Mouse (Mus musculus) yolk sac, embryonic 10.5 days (tissue): Measurements from ENCODE around the gene Gm21865.
"Not testable (repeated sequence)": the region's sequence is repeated elsewhere in the genome, so short reads cannot be mapped to it uniquely, and the experiment has no call there.

ENCODE experiments used
- DNase-seq: peaks from one replicate; pipeline ENCODE4 v3.0.0-alpha.2; 2017; ENCODE audit warnings: low spot score

Gene Gm21865

DNA sequence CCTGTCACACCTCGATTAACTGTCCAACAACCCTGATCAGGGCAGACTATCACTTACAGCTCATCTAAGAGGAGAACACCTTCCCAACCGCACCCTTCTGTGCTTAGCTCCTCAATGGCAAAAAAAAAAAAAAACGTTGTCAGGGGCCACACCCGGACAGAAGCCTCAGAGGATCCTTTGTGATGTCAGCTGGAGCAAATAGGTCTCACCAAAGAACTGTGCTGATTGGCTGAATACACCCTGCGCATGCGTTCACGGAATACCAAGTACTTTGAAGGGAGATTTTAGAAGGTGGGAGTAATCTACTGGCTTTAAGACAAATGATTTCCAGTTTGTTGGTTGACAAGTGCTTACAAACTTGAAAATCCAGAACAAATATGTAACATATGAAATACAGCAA lies at the start of gene Gm21865:
Gene Gm21865, minus strand, starts transcription at position 101 of the 400 bp plus-strand sequence.
- DNase-seq, result not testable (repeated sequence)
